Mouse (Mus musculus) myocyte (in vitro differentiated cells): ENCODE measurements around the gene Arl6ip5. TPM values are rescaled to one million over a fixed set of nuclear protein-coding genes. Genes with fewer than 3 reads are reported as not detected.
"Not testable (repeated sequence)": the region's sequence is repeated elsewhere in the genome, so short reads cannot be mapped to it uniquely, and the experiment has no call there.

Experiments used
- H3K27me3 ChIP-seq: one replicate; pipeline ENCODE4 v1.6.1; 2011; ENCODE audit not compliant: control insufficient read depth, insufficient read depth, insufficient read length
- H3K36me3 ChIP-seq: one replicate; pipeline ENCODE4 v1.6.1; 2011; ENCODE audit not compliant: control insufficient read depth, insufficient read depth
- H3K4me2 ChIP-seq: one replicate; pipeline ENCODE4 v1.6.1; 2011; ENCODE audit warnings: low read depth, control low read depth
- H3K4me3 ChIP-seq: one replicate; pipeline ENCODE4 v1.5.1; 2011; ENCODE audit warnings: mild to moderate bottlenecking, control low read depth, moderate library complexity
- H3K79me2 ChIP-seq: one replicate; pipeline ENCODE4 v1.6.1; 2011; ENCODE audit not compliant: control insufficient read depth, insufficient read depth
- H3ac ChIP-seq: one replicate; pipeline ENCODE4 v1.6.1; 2011; ENCODE audit not compliant: control insufficient read depth, insufficient read length
- CEBPB ChIP-seq: IDR thresholded peaks from 2 replicates; pipeline ENCODE4 v1.6.1; 2011; ENCODE audit warnings: mild to moderate bottlenecking, moderate library complexity; ENCODE audit not compliant: poor library complexity, insufficient read depth, severe bottlenecking
- E2F4 ChIP-seq: IDR thresholded peaks from one replicate; pipeline ENCODE4 v1.6.1; 2011; ENCODE audit warnings: mild to moderate bottlenecking, control low read depth, moderate library complexity; ENCODE audit not compliant: insufficient read depth
- MAX ChIP-seq: IDR thresholded peaks from one replicate; pipeline ENCODE4 v1.6.1; 2011; ENCODE audit warnings: low read depth, mild to moderate bottlenecking, control low read depth
- MYOD1 ChIP-seq, 3 experiments: IDR thresholded peaks; one replicate each; pipeline ENCODE4 v1.6.1; 2011; ENCODE audit warnings: control low read depth in 2 of 3, low read depth in 2 of 3, mild to moderate bottlenecking in 2 of 3, moderate library complexity in 1 of 3; ENCODE audit not compliant: insufficient read length in 2 of 3, control insufficient read depth in 1 of 3
- MYOG ChIP-seq, 3 experiments: IDR thresholded peaks; one replicate each; pipeline ENCODE4 v1.6.1; 2011; ENCODE audit warnings: control low read depth in 2 of 3, low read depth in 2 of 3, mild to moderate bottlenecking in 2 of 3; ENCODE audit not compliant: insufficient read length in 2 of 3, control insufficient read depth in 1 of 3, insufficient read depth in 1 of 3
- POLR2A ChIP-seq: IDR thresholded peaks from one replicate; pipeline ENCODE4 v1.6.1; 2011; ENCODE audit warnings: low read depth, mild to moderate bottlenecking, control low read depth, moderate library complexity; ENCODE audit not compliant: insufficient read length
- POLR2AphosphoS2 ChIP-seq: IDR thresholded peaks from one replicate; pipeline ENCODE4 v1.6.1; 2011; ENCODE audit warnings: low read depth, control low read depth; ENCODE audit not compliant: insufficient read length
- REST ChIP-seq: IDR thresholded peaks from one replicate; pipeline ENCODE4 v1.6.1; 2011; ENCODE audit warnings: mild to moderate bottlenecking, control low read depth, moderate library complexity; ENCODE audit not compliant: insufficient read depth, insufficient read length
- SRF ChIP-seq: IDR thresholded peaks from one replicate; pipeline ENCODE4 v1.6.1; 2011; ENCODE audit warnings: low read depth; ENCODE audit not compliant: control insufficient read depth, insufficient read length
- TCF12 ChIP-seq: IDR thresholded peaks from one replicate; pipeline ENCODE4 v1.6.1; 2011; ENCODE audit warnings: mild to moderate bottlenecking, control low read depth; ENCODE audit not compliant: poor library complexity, insufficient read depth, severe bottlenecking
- TCF3 ChIP-seq: IDR thresholded peaks from one replicate; pipeline ENCODE4 v1.6.1; 2011; ENCODE audit warnings: low read depth, control low read depth; ENCODE audit not compliant: insufficient read length
- USF1 ChIP-seq: IDR thresholded peaks from one replicate; pipeline ENCODE4 v1.6.1; 2011; ENCODE audit warnings: low read depth, mild to moderate bottlenecking, control low read depth, moderate library complexity
- polyA plus RNA-seq: library from polyadenylated mRNA; unstranded; fragments of >200 nt; fragmentation: generic; extraction: Trizol; gene quantifications from one replicate; pipeline ENCODE4 v1.2.1, GENCODE M21; 2012; ENCODE audit warnings: missing spikeins

Gene Arl6ip5
- polyA plus RNA-seq, 1 experiment: 750 TPM

- Histone ChIP-seq H3K4me3 (no peak overlapping the region), H3K36me3 (no peaks in the 10 kb centered on the region), H3ac (no peak overlapping the region), H3K4me2 (peak overlapping the region; percentile 27), H3K79me2 (no peaks in the 10 kb centered on the region), H3K27me3 (no peaks in the 10 kb centered on the region)
- peak; percentile 65 to 79 (median 73) for TF ChIP-seq MYOD1 (IDR thresholded peaks at IDR 0.05; ENCODE audit: control insufficient read depth in 1 of 3, insufficient read length in 2 of 3, low read depth in 2 of 3)
- TF ChIP-seq CEBPB: no peak
Observed at GRCm38 (mm10) chr6:97258489-97258888, 48.0 kb downstream of the Arl6ip5 start.

DNA sequence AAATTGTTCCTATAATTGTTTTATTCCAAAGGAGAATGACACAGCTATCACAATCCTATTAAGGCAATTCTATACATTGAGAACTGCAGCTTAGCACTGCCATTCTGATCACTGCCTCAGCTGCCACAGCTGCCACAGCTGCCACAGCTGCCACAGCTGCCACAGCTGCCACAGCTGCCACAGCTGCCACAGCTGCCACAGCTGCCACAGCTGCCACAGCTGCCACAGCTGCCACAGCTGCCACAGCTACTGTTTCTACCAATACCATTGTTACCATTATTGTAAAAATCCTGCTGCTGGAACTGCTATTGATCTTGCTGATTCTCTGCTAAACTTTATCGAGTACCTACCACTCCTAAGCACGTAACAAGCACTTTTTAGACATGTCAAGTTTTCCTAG is 49.4 kb downstream of the Arl6ip5 start:
- H3K4me2 ChIP-seq, H3K36me3 ChIP-seq, H3K79me2 ChIP-seq, H3ac ChIP-seq, H3K4me3 ChIP-seq, H3K27me3 ChIP-seq: not testable (repeated sequence)
- TF ChIP-seq TCF3 (peak; percentile 96), MYOG (IDR thresholded peaks at IDR 0.05; ENCODE audit: control insufficient read depth in 1 of 3, insufficient read depth in 1 of 3, insufficient read length in 2 of 3, low read depth in 2 of 3) (peak; percentile 31 to 93 (median 87)), MYOD1 (IDR thresholded peaks at IDR 0.05; ENCODE audit: control insufficient read depth in 1 of 3, insufficient read length in 2 of 3, low read depth in 2 of 3) (peak in 2 of 3 experiments; percentile 87 to 90), TCF12 (peak; percentile 22)

DNA sequence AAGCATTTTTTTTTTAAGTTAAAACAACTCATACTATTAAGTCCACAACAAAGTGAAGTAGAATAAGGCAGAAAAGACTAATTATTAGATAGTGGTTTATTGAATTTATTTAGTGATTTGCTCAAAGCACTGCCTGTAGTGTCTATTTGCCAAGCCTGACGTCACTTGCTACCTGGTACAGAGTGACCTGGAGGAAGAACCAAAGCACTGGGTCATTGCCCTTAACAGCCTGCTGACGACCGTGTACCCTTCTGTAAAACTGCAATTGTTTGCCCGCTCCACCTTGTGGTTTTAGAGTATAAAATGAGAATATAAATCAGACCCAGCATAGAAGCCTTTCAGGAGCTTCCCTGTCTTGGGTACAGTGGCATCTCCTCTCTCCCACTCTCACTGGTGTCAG is 51.7 kb downstream of the Arl6ip5 start:
- no peak for TF ChIP-seq SRF
- no peak for TF ChIP-seq REST
- no peak for TF ChIP-seq CEBPB
- no peak for TF ChIP-seq MYOD1 (IDR thresholded peaks at IDR 0.05; ENCODE audit: control insufficient read depth in 1 of 3, insufficient read length in 2 of 3, low read depth in 2 of 3)
- TF ChIP-seq E2F4: no peak
- TF ChIP-seq MYOG (IDR thresholded peaks at IDR 0.05; ENCODE audit: control insufficient read depth in 1 of 3, insufficient read depth in 1 of 3, insufficient read length in 2 of 3, low read depth in 2 of 3): no peak
- TF ChIP-seq USF1: no peak
- no peak for TF ChIP-seq TCF3
- no peak for TF ChIP-seq TCF12
- TF ChIP-seq POLR2AphosphoS2: no peak
- TF ChIP-seq MAX: no peak
- no peak for TF ChIP-seq POLR2A
- H3K27me3 ChIP-seq: no peaks in the 10 kb centered on the region
- H3ac ChIP-seq: no peak overlapping the region
- H3K79me2 ChIP-seq: no peaks in the 10 kb centered on the region
- H3K36me3 ChIP-seq: no peaks in the 10 kb centered on the region
- no peak overlapping the region for H3K4me2 ChIP-seq
- H3K4me3 ChIP-seq: no peak overlapping the region

DNA sequence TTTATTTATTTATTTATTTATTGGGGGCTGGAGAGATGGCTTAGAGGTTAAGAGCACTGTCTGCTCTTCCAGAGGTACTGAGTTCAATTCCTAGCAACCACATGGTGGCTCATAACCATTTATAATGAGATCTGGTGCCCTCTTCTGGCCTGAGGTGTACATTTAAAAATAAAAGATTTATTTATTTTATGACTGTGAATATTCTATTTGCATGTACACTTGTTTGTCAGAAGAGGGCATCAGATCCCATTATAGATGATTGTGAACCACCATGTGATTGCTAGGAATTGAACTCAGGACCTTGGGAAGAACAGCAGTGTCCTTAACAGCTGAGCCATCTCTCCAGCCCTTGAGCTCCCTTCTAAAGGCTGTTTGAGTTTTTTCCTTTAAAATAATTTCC is 53.3 kb downstream of the Arl6ip5 start:
- H3ac ChIP-seq, H3K27me3 ChIP-seq, H3K4me3 ChIP-seq, H3K79me2 ChIP-seq, H3K36me3 ChIP-seq, H3K4me2 ChIP-seq: not testable (repeated sequence)

- H3K4me2 ChIP-seq: peak overlapping the region; percentile 32
- H3K4me3 ChIP-seq: no peak overlapping the region
- H3ac ChIP-seq: no peak overlapping the region
- H3K36me3 ChIP-seq: no peaks in the 10 kb centered on the region
- TF ChIP-seq REST (no peak), CEBPB (no peak), TCF12 (no peak), POLR2A (no peak), MYOG (IDR thresholded peaks at IDR 0.05; ENCODE audit: control insufficient read depth in 1 of 3, insufficient read depth in 1 of 3, insufficient read length in 2 of 3, low read depth in 2 of 3) (no peak), USF1 (no peak)
- H3K27me3 ChIP-seq: no peaks in the 10 kb centered on the region
- H3K79me2 ChIP-seq: no peaks in the 10 kb centered on the region
Observed at GRCm38 (mm10) chr6:97265240-97265639, 54.8 kb downstream of the Arl6ip5 start.

DNA sequence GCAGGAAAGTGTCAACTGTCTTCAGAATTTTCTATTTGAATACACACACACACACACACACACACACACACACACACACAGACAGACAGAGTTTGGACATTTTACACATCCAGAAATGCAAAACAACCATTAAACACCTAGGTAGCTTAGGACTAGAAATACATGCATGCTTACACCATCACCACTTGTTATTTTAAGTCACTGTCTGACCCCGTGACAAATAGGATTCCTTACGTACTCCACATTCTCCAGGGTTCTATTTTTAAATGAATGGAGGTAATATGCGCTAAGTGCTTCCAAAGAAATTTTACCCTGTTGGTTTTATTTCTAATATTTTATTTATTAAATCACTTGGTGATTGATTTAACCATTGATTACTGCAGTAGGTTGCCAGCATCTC is 55.2 kb downstream of the Arl6ip5 start:
- Histone ChIP-seq H3K4me2 (peak overlapping the region; percentile 32), H3K4me3 (no peak overlapping the region), H3K79me2 (no peaks in the 10 kb centered on the region), H3K36me3 (no peaks in the 10 kb centered on the region), H3K27me3 (no peaks in the 10 kb centered on the region), H3ac (no peak overlapping the region)
- TF ChIP-seq USF1: no peak
- TF ChIP-seq TCF12: no peak
- TF ChIP-seq CEBPB: no peak
- TF ChIP-seq POLR2A: no peak
- TF ChIP-seq SRF: no peak
- TF ChIP-seq MYOG (IDR thresholded peaks at IDR 0.05; ENCODE audit: control insufficient read depth in 1 of 3, insufficient read depth in 1 of 3, insufficient read length in 2 of 3, low read depth in 2 of 3): no peak
- no peak for TF ChIP-seq E2F4
- no peak for TF ChIP-seq POLR2AphosphoS2
- no peak for TF ChIP-seq REST
- TF ChIP-seq TCF3: no peak
- no peak for TF ChIP-seq MAX
- no peak for TF ChIP-seq MYOD1 (IDR thresholded peaks at IDR 0.05; ENCODE audit: control insufficient read depth in 1 of 3, insufficient read length in 2 of 3, low read depth in 2 of 3)
